Mouse (Mus musculus) spleen, adult 2 months (tissue): ENCODE data around the gene Imp4.

ENCODE experiments used
- CTCF ChIP-seq: fragments of 200-500 bp; IDR thresholded peaks from 2 replicates; pipeline ENCODE4 v1.5.1; 2011; ENCODE audit warnings: mild to moderate bottlenecking, inconsistent platforms; ENCODE audit not compliant: insufficient read depth, insufficient read length, insufficient replicate concordance; ENCODE audit errors: extremely low read depth
- POLR2A ChIP-seq: fragments of 200-500 bp; IDR thresholded peaks from 2 replicates; pipeline ENCODE4 v1.6.1; 2011; ENCODE audit warnings: low read depth, low read length, inconsistent platforms

DNA sequence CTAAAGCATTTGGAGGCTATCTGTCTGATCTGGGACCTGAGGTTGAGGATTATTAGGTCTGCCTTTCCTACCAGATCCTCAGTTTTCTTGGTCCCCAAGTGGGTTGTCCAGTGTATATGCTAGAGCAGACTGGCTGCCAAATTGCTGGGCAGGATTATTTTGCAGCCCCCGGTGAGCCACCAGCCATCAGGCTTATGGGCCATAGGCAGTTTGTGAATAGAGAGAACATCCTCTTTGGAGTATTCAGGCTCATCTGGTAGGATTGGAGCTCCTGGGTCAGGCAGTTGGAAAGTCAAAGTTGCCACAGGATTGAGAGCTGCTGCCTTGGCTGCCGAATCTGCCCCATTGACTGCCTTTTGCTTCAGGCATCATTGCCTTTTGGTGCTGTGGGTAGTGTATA, 11.2 kb upstream of the Imp4 start:
- TF ChIP-seq CTCF, result no peak
- no peak for TF ChIP-seq POLR2A
